Mouse (Mus musculus) bone marrow macrophage, adult 2 months (primary cell): ENCODE data around the gene Pbx3.

ENCODE experiments used
- CTCF ChIP-seq: IDR thresholded peaks from 2 replicates; pipeline ENCODE4 v1.5.1; 2012; ENCODE audit warnings: low read depth, mild to moderate bottlenecking, low read length, moderate library complexity
- POLR2A ChIP-seq: IDR thresholded peaks from 2 replicates; pipeline ENCODE4 v1.6.1; 2012; ENCODE audit warnings: mild to moderate bottlenecking, low read depth, low read length, borderline replicate concordance

GRCm38 (mm10) chr2:34181600-34181999 lies 191.3 kb downstream of the Pbx3 start:
- TF ChIP-seq CTCF (no peak), POLR2A (no peak)
